Mouse (Mus musculus): ENCODE data around the gene Psg23. TPM values are rescaled to one million over a fixed set of nuclear protein-coding genes. Genes with fewer than 3 reads are reported as not detected.

Gene Psg23
- polyA plus RNA-seq (2021; fragmentation: Nextera tagmentation), result not detected in 2 replicates
- long read RNA-seq, experiment 1, result 0 reads
- long read RNA-seq, experiment 2, result 0 reads

GRCm38 (mm10) chr7:18616401-18616800, at the start of gene Psg23:
Gene Psg23, minus strand, starts transcription at chr7:18616501.

DNA sequence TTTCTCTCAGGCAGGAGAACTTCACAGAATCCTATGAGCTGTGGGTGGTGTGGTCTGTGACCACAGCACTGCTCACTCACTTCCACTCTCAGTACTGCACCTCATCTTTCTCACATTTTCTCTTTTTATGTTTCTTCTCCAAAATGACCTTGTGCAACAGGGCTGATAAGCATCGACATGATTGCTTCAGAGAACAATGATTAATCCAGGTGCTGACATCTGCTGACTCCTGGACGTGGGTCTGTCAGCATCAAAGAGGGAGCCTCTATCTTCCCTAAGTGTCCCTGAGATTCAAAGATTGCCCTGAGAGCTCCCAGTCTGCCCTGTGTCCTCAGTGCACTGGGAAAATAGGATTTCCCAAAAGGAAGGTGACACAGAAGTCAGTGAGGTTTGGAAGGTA, 40.3 kb upstream of the Psg23 start, which contains the start of gene Psg21:
Gene Psg21 (minus strand): TSS at position 101 of the 400 bp plus-strand sequence.

DNA sequence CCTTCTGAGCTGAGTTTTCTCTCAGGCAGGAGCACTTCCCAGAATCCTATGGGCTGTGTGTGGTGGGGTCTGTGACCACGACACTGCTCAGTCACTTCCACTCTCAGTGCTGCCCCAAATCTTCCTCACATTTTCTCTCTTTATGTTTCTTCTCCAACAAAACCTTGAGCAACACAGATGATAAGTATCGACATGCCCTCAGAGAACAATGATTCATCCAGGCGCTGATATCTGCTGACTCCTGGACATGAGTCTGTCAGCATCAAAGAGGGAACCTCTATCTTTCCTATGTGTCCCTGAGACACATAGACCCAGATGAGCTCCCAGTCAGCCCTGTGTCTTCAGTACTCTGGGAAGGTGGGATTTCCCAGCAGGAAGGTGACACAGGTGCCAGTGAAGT, 49.1 kb downstream of the Psg23 start, which contains the start of gene Psg27:
Gene Psg27 (minus strand): TSS at position 101 of the 400 bp plus-strand sequence.

Other genes starting within 250 kb of the Psg23 start
- not detected in 2 replicates for gene Psg28, start 184.5 kb downstream of the Psg23 start, polyA plus RNA-seq (2021; fragmentation: Nextera tagmentation)
- gene Psg26, start 132.3 kb downstream of the Psg23 start, polyA plus RNA-seq (2021; fragmentation: Nextera tagmentation), result not detected in 2 replicates
- not detected in 2 replicates for gene Psg25, start 84.2 kb downstream of the Psg23 start, polyA plus RNA-seq (2021; fragmentation: Nextera tagmentation)
- gene Psg27, start 49.2 kb downstream of the Psg23 start, polyA plus RNA-seq (2021; fragmentation: Nextera tagmentation), result not detected in 2 replicates
- gene Psg21, start 40.2 kb upstream of the Psg23 start, polyA plus RNA-seq (2021; fragmentation: Nextera tagmentation), result not detected in 2 replicates
- gene Psg20, start 69.7 kb upstream of the Psg23 start, polyA plus RNA-seq (2021; fragmentation: Nextera tagmentation), result not detected in 2 replicates
- not detected in 2 replicates for gene Psg22, start 101.6 kb upstream of the Psg23 start, polyA plus RNA-seq (2021; fragmentation: Nextera tagmentation)
- not detected in 2 replicates for gene Psg19, start 182.0 kb upstream of the Psg23 start, polyA plus RNA-seq (2021; fragmentation: Nextera tagmentation)
- gene Psg17, start 205.1 kb upstream of the Psg23 start, polyA plus RNA-seq (2021; fragmentation: Nextera tagmentation), result not detected in 2 replicates
- gene Mill2, start 223.5 kb upstream of the Psg23 start, polyA plus RNA-seq (2021; fragmentation: Nextera tagmentation), result 0.51 and 0.70 TPM in 2 replicates

Measured in layer of hippocampus, adult 6 months (tissue).